Mouse (Mus musculus) lung, embryonic 15.5 days (tissue): ENCODE data around the gene Kifc3. TPM values are rescaled to one million over a fixed set of nuclear protein-coding genes. Genes with fewer than 3 reads are reported as not detected.

Source experiments
- ATAC-seq: fragments of 200-750 bp; cut with Nextera tagmentation; 2 replicates; pipeline ENCODE4 v1.8.0; 2017; ENCODE audit warnings: moderate number of reproducible peaks, borderline replicate concordance; ENCODE audit not compliant: low FRiP score, low TSS enrichment; ENCODE audit errors: extremely low read depth
- H3K27ac ChIP-seq: fragments of 300-500 bp; sonication (generic); 2 replicates; pipeline ENCODE4 v1.5.1; 2015; ENCODE audit warnings: moderate library complexity, mild to moderate bottlenecking, inconsistent platforms
- H3K27me3 ChIP-seq: fragments of 300-500 bp; sonication (generic); 2 replicates; pipeline ENCODE4 v1.6.1; 2015; ENCODE audit warnings: inconsistent platforms
- H3K36me3 ChIP-seq: fragments of 300-500 bp; sonication (generic); 2 replicates; pipeline ENCODE4 v1.6.1; 2015; ENCODE audit warnings: inconsistent platforms
- H3K4me1 ChIP-seq: fragments of 300-500 bp; sonication (generic); 2 replicates; pipeline ENCODE4 v1.6.1; 2015; ENCODE audit warnings: inconsistent platforms
- H3K4me2 ChIP-seq: fragments of 300-500 bp; sonication (generic); 2 replicates; pipeline ENCODE4 v1.6.1; 2015; ENCODE audit warnings: inconsistent platforms, mild to moderate bottlenecking, moderate library complexity
- H3K4me3 ChIP-seq: fragments of 300-500 bp; sonication (generic); 2 replicates; pipeline ENCODE4 v1.5.1; 2015; ENCODE audit warnings: mild to moderate bottlenecking, inconsistent platforms
- H3K9ac ChIP-seq: fragments of 300-500 bp; sonication (generic); 2 replicates; pipeline ENCODE4 v1.6.1; 2015; ENCODE audit warnings: inconsistent platforms
- H3K9me3 ChIP-seq: fragments of 300-500 bp; sonication (generic); 2 replicates; pipeline ENCODE4 v1.6.1; 2016; ENCODE audit warnings: inconsistent platforms
- WGBS: fragments of 180-500 bp; shearing (Covaris S2); methylation state at CpG from one replicate; pipeline ENCODE4 v1.1.7; 2015; 5-methylcytosine and 5-hydroxymethylcytosine counted together
- polyA plus RNA-seq: library from polyadenylated mRNA; unstranded; fragments of >200 nt; fragmentation: Nextera tagmentation; extraction: Ambion mirVana; gene quantifications from 2 replicates; pipeline ENCODE4 v1.2.1, GENCODE M21; 2015

Gene Kifc3
- polyA plus RNA-seq, 1 experiment from 2014 or later = 27.0 TPM

DNA sequence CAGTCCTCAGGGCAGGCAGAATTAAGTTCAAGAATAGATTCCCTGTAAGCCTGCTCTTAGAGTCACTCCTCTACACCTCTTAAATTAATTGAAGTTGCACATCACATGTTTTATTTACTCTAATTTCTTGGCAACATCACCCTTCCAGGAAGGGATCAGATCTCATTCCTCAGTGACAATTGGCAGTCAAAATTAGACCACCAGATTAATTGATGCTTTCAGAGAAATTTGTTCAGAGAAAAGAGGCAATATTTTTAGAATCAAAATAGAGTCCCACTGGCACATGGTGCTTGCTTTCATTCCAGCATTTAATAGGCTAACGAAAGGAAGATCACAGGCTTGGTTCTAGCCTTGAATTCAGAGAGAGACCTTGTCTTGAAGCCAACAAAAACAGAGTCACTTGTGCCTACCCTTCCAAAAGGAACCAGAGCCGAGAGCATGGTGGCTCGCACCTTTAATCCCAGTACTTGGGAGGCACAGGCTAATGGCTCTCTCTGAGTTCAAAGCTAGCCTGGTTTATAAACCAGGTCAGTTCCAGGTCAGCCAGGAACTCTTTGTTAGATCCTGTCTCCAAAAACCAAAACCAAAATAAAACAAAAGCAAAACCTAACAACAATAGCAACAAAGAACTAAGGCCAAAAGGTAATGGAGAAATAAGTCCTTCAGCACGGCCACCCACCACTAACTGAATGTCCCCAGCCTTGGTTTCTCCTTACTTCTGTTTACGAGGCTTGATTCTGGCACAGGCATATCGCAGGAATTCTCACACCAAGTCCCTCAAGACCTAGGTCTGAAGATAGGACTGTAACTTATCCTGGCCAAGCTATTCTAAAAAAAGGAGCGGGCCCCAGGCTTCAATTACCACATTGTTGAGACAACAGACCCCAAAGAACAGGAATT lies 23.9 kb upstream of the Kifc3 start:
- Histone ChIP-seq H3K9ac (no peak overlapping the region), H3K4me2 (no peak overlapping the region), H3K4me1 (no peaks in the 10 kb centered on the region), H3K36me3 (no peaks in the 10 kb centered on the region), H3K27ac (no peak overlapping the region), H3K4me3 (no peak overlapping the region), H3K27me3 (no peaks in the 10 kb centered on the region), H3K9me3 (no peaks in the 10 kb centered on the region)
- WGBS = 60% methylated on average over 7 of the region's 7 CpGs
- ATAC-seq = no peak

DNA sequence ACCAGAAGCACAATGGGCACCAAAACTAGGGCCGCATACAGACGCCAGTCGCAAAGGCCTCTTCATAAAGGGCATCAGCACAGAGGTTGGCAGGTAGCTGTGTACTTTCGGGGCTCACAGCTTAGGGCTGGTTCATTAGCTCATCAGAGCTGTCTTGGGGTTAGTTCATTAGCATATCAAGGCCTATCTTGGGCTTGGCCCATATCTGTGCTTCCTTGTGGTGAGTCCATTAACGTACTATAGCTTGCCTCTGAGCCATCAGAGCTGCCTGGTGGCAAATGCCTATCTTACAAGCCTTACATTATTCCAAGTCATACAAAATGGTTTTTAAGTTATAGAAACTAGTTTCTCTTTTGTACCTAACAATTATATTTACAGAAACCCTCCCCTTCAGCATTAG lies 21.4 kb upstream of the Kifc3 start:
- no peaks in the 10 kb centered on the region for H3K9me3 ChIP-seq
- H3K4me2 ChIP-seq = no peak overlapping the region
- no peak overlapping the region for H3K9ac ChIP-seq
- no peaks in the 10 kb centered on the region for H3K27me3 ChIP-seq
- no peak for ATAC-seq
- 91% methylated on average over 5 of the region's 5 CpGs for WGBS
- no peaks in the 10 kb centered on the region for H3K36me3 ChIP-seq
- no peak overlapping the region for H3K27ac ChIP-seq
- H3K4me3 ChIP-seq = no peak overlapping the region
- no peaks in the 10 kb centered on the region for H3K4me1 ChIP-seq

DNA sequence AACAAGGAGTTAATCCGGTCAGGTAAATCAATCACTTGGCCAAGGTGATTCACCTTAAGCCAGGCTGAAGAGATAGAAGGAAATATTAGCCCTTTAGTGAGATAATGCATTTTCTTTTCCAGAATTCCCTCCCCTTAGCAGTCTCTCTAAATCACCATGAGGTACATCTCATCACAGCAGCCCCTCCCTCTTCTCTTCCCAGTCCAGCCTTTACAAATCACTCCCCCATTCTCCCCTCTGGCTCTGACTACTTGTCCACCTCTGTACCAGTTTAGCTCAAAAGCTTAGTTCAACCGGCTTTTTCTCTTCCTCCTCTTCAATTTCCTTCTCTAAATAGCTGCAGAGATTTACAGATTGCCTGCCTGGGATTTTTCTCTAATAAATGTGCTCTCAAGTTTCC lies 18.4 kb upstream of the Kifc3 start:
- H3K9ac ChIP-seq = no peak overlapping the region
- no peak overlapping the region for H3K4me3 ChIP-seq
- H3K4me1 ChIP-seq = no peaks in the 10 kb centered on the region
- ATAC-seq = no peak
- H3K9me3 ChIP-seq = no peaks in the 10 kb centered on the region
- H3K4me2 ChIP-seq = no peak overlapping the region
- H3K27ac ChIP-seq = no peak overlapping the region
- H3K27me3 ChIP-seq = no peaks in the 10 kb centered on the region
- 17% methylated on average over 2 of the region's 2 CpGs for WGBS
- H3K36me3 ChIP-seq = no peaks in the 10 kb centered on the region

DNA sequence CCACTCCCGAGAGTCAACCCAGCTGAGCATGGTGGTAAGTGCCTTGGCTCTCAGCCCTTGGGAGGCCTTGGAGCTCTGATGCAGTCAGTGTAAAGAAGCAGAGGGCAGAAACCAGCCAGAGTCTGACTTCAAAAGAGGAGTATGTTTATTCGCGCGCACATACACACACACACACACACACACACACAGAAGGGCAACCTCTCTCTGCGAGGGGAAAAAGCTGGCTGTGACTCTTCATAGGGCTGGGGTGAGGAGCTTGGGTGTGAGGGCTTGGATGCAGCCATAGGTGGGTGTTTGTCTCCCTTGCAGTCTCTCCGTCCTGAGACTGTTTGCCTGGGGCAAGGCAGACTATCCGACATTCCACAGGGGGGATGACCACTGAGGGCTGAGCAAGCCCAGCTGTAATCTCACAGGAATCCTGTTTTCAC lies 18.0 kb upstream of the Kifc3 start:
- Histone ChIP-seq H3K4me1 (no peaks in the 10 kb centered on the region), H3K9ac (no peak overlapping the region), H3K36me3 (no peaks in the 10 kb centered on the region), H3K9me3 (no peaks in the 10 kb centered on the region), H3K4me3 (no peak overlapping the region), H3K4me2 (no peak overlapping the region), H3K27ac (no peak overlapping the region), H3K27me3 (no peaks in the 10 kb centered on the region)
- ATAC-seq = no peak
- WGBS = 23% methylated on average over 7 of the region's 7 CpGs

DNA sequence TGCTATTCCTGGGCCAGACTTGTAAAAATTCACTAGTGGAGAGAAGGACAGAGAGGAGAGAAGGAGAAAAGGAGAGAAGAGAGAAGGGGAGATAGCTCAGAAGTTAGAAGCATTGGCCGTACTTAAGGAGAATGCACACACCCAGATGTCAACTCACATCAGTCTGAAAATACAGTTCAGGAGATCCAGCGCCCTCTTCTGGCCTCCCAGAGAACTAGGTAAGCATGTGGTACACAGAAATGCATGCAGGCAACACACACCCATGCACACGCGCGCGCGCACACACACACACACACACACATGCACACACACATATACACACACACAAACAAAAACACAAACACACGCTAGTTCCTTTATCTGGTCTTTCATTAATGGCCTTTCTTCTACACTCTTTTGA lies 17.0 kb upstream of the Kifc3 start:
- no peak overlapping the region for H3K27ac ChIP-seq
- WGBS = 84% methylated on average over 8 of the region's 8 CpGs

DNA sequence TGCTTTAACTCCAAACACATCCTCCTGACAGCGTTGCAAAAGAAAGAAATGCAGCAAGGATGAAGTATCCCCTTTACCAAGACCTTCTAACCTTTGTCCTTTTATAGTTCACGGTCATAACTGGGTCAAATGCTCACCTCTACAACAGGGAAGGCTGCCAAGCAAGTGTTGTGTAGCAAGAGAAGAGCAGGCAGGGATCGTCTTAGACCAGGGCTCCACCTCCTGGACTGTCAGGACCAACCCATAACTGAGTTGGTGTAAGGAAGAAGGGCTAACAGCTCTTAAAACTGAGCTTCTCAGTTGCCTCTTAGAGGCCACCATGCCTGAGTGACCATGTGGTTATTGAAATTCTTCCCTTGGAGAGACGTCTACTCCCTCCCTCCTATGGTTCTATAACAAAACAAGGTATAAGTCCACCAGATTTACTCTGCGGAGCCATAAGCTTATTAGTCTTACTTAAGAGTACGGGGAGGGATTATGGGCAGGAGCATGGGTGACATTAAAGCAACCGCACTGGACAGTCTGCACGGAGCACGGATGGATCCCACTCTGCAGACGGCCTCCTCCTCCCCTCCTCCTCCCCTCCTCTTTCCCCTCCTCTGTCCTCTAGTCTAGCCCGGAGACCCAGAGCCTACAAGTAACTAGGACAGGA lies 13.2 kb upstream of the Kifc3 start:
- H3K36me3 ChIP-seq = no peaks in the 10 kb centered on the region
- H3K9me3 ChIP-seq = no peaks in the 10 kb centered on the region
- no peak for ATAC-seq
- H3K4me1 ChIP-seq = no peaks in the 10 kb centered on the region
- no peak overlapping the region for H3K27ac ChIP-seq
- no peak overlapping the region for H3K9ac ChIP-seq
- no peaks in the 10 kb centered on the region for H3K27me3 ChIP-seq
- 68% methylated on average over 11 of the region's 11 CpGs for WGBS
- no peak overlapping the region for H3K4me3 ChIP-seq
- H3K4me2 ChIP-seq = no peak overlapping the region

More for the DNA sequence above, 17.0 kb upstream of the Kifc3 start:
- no peak for ATAC-seq
- Histone ChIP-seq H3K4me3 (no peak overlapping the region), H3K9me3 (no peaks in the 10 kb centered on the region), H3K4me1 (no peaks in the 10 kb centered on the region), H3K4me2 (no peak overlapping the region), H3K36me3 (no peaks in the 10 kb centered on the region), H3K9ac (no peak overlapping the region), H3K27me3 (no peaks in the 10 kb centered on the region)

DNA sequence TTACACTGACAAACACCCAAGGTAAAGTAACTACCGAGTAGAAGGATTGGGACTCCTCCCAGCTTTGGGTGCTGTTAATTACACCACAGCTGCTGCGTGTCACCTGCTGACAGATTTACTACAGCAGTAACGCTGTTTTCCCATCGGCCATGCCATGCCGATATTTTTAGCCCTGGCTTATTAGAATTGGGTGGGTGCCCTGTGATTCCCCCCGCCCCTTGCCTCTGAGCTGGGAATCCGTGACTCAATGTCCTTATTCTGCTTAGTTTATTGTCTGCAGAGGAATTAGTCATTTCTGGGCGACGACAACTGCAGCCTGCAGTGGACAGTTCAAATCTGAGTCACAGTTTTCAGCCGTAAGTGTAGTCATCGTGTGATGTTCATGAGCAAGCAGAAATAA lies 7.3 kb upstream of the Kifc3 start:
- Histone ChIP-seq H3K27ac (no peak overlapping the region), H3K9ac (no peak overlapping the region)

DNA sequence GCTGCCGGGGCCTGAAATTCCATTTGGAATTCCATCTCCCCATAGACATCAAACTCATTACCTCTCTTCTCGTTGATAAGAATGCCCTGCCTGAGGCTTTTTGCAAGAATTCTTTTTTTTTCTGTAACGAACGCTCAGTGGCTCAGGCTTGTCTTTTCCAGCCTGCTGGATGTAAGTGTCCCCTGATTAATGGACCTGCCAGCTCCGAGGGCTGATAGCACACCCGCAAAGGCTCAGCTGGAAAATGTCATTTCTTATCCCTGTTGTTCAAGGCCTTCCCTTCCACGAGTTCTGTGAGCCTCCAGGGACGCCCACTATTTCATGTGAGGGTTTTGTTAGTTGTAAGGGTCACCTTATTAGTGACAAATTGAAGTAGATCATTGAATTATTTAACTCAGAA lies 3.3 kb upstream of the Kifc3 start:
- Histone ChIP-seq H3K27me3 (no peaks in the 10 kb centered on the region), H3K4me1 (0 out of 2 replicates have a peak, but pooled peaks cover 3% of the 10 kb centered on the region), H3K4me3 (no peak overlapping the region), H3K27ac (no peak overlapping the region), H3K4me2 (no peak overlapping the region), H3K9me3 (no peaks in the 10 kb centered on the region), H3K36me3 (no peaks in the 10 kb centered on the region), H3K9ac (no peak overlapping the region)
- 12% methylated on average over 8 of the region's 8 CpGs for WGBS
- no peak for ATAC-seq

More for the DNA sequence above, 7.3 kb upstream of the Kifc3 start:
- WGBS = 40% methylated on average over 11 of the region's 11 CpGs
- Histone ChIP-seq H3K9me3 (no peaks in the 10 kb centered on the region), H3K27me3 (no peaks in the 10 kb centered on the region), H3K4me1 (0 out of 2 replicates have a peak, but pooled peaks cover 3% of the 10 kb centered on the region), H3K4me2 (no peak overlapping the region), H3K36me3 (no peaks in the 10 kb centered on the region), H3K4me3 (no peak overlapping the region)
- ATAC-seq = no peak

DNA sequence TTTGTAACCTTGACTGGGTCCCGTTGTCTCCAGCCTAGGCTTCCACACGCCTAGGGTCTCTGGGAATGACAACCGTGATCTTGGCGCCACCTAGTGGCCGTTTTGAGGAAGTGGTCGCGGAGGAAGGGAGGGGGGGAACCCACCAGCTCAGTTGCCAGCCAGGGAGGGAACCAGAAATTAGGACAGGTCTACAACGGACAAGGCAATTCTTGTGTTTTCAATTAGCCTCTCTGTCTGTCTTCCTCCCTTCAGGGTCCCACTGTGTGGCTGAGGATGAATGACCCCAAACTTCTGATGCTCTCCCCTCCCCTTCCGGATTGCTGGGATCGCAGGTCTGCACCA lies 1.4 kb upstream of the Kifc3 start:
- no peaks in the 10 kb centered on the region for H3K27me3 ChIP-seq
- H3K4me3 ChIP-seq = no peak overlapping the region
- H3K9me3 ChIP-seq = no peaks in the 10 kb centered on the region
- no peaks in the 10 kb centered on the region for H3K36me3 ChIP-seq
- H3K4me1 ChIP-seq = no peaks in the 10 kb centered on the region
- 19% methylated on average over 10 of the region's 10 CpGs for WGBS
- no peak overlapping the region for H3K9ac ChIP-seq
- H3K27ac ChIP-seq = no peak overlapping the region
- ATAC-seq = peak; percentile 62; the same call in 1 of the 2 replicates
- no peak overlapping the region for H3K4me2 ChIP-seq

DNA sequence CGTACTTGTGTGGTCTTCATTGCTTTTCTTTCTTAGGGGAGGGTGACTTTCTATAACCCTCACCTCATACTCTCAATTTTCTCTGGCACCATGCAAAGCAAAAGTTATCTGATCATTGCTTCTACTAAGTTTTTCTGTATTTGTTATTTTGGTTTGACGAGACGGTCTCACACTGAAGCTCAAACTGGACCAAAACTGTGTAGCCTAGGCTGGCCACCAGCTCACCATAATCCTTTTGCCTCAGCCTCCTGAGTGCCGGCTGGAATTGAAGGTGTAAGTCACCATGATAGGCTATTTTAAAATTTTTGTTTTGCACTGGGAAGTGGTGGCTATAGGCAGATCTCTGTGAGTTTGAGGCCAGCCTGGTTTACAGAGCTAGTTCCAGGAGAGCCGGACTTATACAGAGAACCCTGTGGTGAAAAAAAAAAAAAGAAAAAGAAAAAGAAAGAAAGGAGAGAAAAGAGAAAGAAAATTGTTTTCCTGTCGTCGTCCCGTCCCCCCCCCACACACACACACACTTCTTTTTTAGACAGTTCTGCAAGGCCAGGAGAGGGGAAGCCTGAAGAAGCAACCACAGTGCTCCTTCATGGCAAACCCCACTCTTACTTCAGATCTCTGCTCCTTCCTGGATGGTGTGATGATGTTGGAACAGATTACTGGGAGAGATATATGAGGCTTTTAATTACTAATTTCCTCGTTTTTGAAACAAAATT lies 870 bp upstream of the Kifc3 start:
- 47% methylated on average over 9 of the region's 9 CpGs for WGBS
- H3K9me3 ChIP-seq = no peaks in the 10 kb centered on the region
- H3K4me3 ChIP-seq = no peak overlapping the region
- H3K4me1 ChIP-seq = no peaks in the 10 kb centered on the region
- H3K9ac ChIP-seq = no peak overlapping the region
- no peak overlapping the region for H3K27ac ChIP-seq
- ATAC-seq = no peak
- no peaks in the 10 kb centered on the region for H3K36me3 ChIP-seq
- no peak overlapping the region for H3K4me2 ChIP-seq
- no peaks in the 10 kb centered on the region for H3K27me3 ChIP-seq

DNA sequence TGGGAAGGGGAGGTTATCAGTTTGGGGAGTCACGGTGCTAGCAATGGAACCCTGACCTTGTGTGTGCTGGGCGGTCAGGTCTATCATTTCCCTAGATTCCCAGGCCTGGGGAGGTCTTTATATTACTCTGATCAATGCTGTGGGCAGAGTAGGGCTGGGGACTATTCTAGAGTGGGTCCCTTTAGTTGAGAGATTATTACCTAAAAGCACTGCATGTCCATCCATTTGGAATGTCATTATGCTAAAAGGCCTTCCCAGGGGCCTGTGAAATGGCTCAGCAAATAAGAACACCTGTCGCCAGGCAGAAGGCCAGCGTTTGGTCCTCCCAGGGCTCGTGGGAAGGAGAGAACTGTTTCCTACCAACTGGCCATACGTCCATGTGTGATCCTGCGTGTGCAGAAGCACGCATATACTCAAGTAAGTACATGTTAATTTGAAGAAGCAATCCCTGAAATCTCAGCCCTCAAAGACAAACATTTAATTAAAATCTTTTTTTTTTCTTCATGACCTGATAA lies 499 bp downstream of the Kifc3 start:
- 71% methylated on average over 8 of the region's 8 CpGs for WGBS
- Histone ChIP-seq H3K9ac (no peak overlapping the region), H3K9me3 (no peaks in the 10 kb centered on the region), H3K4me1 (no peaks in the 10 kb centered on the region), H3K27me3 (no peaks in the 10 kb centered on the region), H3K4me3 (no peak overlapping the region), H3K4me2 (no peak overlapping the region), H3K36me3 (no peaks in the 10 kb centered on the region), H3K27ac (no peak overlapping the region)
- no peak for ATAC-seq

DNA sequence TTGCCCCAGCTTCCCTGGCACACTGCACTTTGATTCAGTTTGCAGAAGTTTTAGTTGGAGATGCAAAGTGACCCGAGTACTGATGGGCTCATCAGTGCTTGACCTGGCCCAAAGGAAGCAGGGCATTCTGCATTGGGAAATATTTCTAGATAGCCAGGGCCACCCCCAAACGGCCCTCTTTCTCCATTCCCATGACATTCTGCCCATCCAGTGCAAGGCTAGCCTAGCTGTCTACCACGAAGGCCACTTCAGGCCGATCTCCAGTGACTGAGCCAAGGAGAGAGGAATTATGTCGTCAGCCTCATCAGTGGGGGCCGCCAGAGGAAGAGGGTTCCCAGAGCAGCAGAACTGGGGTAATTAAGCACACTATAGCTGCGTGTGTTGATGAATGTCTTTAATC lies 1.1 kb downstream of the Kifc3 start:
- Histone ChIP-seq H3K4me3 (no peak overlapping the region), H3K4me1 (no peaks in the 10 kb centered on the region), H3K27ac (no peak overlapping the region), H3K27me3 (no peaks in the 10 kb centered on the region), H3K9me3 (no peaks in the 10 kb centered on the region), H3K4me2 (no peak overlapping the region), H3K36me3 (no peaks in the 10 kb centered on the region), H3K9ac (no peak overlapping the region)
- 63% methylated on average over 7 of the region's 7 CpGs for WGBS
- ATAC-seq = no peak
